Mouse (Mus musculus) ZHBTc4 (cell line): Measurements from ENCODE around the gene Ccdc153.

Source experiments
- DNase-seq: peaks from one replicate; pipeline ENCODE4 v3.0.0-alpha.2; 2011; ENCODE audit warnings: low read depth, low spot score

Ccdc153 gene

DNA sequence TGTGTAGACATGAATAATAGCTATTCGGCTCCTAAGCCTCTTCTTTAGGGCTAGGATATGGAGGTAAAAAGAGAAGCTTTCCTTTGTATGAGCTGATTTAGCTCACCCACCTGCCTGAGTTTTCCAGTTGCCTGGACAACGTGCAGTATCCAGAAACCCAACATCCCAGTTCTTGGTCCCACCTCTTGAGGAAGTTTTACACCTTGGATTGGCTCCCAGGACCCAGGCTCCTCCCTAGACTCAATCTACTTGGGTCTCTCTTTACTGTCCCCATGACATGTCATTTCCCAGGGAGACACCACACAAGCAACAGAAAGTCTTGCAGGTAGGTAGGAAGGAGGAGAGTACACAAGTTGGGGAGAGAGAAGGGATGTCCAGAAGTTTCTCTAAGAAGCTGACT is at the start of gene Ccdc153:
Gene Ccdc153 (plus strand): TSS at position 278 of the 400 bp plus-strand sequence.
- no peak for DNase-seq

DNA sequence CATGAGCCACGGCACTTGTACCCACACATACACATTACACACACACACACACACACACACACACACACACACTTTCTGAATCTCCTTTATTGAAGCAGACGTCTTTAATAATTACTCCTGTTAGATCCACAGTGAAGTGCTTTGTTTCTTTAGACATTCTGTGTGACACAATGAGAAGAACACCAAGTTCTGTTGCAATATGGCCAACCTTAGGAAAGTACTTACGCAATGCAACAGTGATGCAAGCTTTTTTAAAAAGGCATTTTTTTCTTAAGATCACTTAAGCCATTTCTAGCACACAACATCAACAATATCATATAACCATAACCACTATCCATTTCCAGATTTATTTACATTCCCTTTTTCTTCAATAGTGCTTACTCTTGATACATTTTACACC is 49.3 kb upstream of the Ccdc153 start:
- DNase-seq = no peak

DNA sequence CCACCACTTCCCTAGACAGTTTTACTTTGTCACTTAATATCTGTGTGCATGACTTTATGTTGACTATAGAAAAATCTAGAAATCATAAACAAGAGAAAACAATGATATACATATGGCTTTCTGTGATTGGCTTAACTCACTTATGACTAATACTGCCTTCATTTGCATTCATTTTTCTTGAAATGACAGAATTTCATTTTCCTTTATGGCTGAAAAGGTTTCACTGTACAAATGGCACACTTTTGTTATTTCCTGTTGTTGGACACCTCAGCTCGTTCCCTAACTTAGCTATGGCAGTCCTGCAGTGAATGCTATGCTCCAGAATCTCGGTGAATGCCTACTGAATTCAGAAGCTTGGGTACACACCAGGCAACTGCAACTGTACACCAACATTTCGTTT is 48.2 kb upstream of the Ccdc153 start:
- DNase-seq = no peak

DNA sequence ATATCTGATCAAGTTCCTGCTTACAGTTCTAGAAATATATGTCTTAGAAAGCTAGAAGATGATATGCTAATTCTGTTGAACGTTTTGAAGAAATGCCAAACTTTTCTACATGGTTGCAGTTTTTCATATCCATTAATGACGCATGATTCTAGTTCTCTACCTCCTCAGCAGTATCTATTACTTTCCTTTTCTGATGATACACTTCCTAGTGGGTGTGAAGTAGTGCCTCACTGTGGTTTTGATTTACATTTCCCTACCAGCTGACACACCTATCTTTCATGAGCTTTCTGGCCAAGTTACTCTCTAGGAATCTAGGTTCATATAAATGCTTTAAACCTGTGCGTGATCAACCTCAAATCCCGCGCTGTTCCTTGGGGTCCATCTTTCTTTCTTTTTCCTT is 47.7 kb upstream of the Ccdc153 start:
- no peak for DNase-seq

GRCm38 (mm10) chr9:44194000-44194399 is 46.5 kb upstream of the Ccdc153 start:
- DNase-seq = no peak

- DNase-seq = no peak
These were observed 44.1 kb upstream of the Ccdc153 start for GRCm38 (mm10) chr9:44196354-44196753.

GRCm38 (mm10) chr9:44199166-44199565 is 41.3 kb upstream of the Ccdc153 start:
- no peak for DNase-seq

GRCm38 (mm10) chr9:44199580-44199979 is 40.9 kb upstream of the Ccdc153 start:
- DNase-seq = no peak

GRCm38 (mm10) chr9:44200458-44200857 is 40.0 kb upstream of the Ccdc153 start:
- DNase-seq = no peak

DNA sequence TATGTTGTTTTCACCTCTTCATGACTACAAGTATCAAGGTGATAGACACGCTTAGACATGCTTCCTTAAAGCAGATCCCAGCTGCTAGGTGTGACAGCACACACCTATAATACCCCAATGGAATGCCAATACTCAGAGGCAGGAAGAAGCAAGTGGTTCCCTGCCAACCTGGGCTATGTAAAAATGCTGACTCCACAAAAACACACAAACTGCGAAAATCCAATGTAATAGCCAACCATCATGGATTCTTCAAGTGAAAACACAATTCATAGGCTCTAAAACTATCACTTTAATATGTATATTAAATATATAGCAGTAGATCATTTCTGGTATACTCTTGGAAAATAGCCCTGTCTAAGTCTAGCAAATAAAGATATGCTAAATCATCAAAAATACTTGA is 32.6 kb upstream of the Ccdc153 start:
- no peak for DNase-seq

DNA sequence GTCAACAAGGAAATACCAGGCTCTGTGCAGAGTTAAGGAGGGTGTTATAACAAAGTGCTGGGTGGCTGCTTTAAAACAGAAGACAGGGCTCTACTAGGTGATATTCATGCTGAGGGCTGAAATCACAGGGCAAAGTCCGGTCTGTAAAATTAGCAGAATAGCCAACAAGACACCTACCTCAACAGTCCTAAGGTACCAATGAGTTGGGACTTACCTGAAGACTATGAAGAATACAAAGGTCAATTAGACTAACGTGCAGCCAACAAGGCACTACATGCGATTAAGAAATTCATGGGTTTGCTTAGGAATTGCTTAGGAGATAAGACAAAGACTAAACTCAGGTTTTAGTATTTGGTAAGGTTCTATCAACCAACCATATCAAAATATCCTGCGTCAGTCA is 31.1 kb upstream of the Ccdc153 start:
- DNase-seq = no peak

- DNase-seq = no peak
These were observed 28.1 kb upstream of the Ccdc153 start for GRCm38 (mm10) chr9:44212406-44212805.

- DNase-seq = peak; percentile 24
These were observed 26.9 kb upstream of the Ccdc153 start for GRCm38 (mm10) chr9:44213538-44213937.

GRCm38 (mm10) chr9:44225993-44226392 is 14.5 kb upstream of the Ccdc153 start:
- DNase-seq = no peak

- no peak for DNase-seq
These were observed 8.9 kb upstream of the Ccdc153 start for GRCm38 (mm10) chr9:44231609-44232008.

DNA sequence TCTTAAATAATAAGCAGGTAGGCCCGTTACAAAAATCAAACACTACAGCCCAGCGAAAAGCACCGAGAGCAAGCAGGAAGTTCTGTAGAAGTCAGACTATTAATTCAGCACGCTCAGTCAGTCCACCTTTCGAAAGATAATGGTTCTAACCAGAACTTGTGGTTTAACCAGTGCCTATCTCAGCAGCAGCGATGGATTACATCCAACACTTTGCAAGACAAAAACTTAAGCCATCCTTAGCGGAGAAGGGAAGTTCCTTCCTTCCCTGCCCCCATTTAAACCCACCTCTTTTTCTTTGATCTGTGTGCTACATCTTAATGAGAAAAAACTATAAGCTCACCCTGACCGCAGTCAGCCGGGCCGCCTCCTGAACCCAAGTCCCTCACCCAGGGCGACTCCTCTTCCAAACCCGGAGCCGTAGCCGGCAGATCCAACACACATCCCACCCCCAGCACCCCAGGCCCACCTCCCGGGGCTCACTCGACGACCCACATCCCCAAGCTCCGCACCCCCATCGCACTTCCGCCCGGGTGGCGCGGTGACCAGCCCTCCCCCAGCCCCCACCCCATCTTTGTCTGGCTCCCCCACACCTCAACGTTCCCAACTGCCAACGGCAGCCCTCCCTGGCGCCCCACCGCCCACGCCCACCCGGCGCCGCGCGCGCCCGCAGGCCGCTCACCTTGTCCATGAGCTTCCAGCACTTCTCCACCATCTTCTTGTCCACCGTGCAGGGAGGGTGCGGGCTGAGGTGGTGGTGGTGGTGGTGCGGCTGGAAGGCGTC is 7.3 kb upstream of the Ccdc153 start:
- DNase-seq = peak; percentile 66

DNA sequence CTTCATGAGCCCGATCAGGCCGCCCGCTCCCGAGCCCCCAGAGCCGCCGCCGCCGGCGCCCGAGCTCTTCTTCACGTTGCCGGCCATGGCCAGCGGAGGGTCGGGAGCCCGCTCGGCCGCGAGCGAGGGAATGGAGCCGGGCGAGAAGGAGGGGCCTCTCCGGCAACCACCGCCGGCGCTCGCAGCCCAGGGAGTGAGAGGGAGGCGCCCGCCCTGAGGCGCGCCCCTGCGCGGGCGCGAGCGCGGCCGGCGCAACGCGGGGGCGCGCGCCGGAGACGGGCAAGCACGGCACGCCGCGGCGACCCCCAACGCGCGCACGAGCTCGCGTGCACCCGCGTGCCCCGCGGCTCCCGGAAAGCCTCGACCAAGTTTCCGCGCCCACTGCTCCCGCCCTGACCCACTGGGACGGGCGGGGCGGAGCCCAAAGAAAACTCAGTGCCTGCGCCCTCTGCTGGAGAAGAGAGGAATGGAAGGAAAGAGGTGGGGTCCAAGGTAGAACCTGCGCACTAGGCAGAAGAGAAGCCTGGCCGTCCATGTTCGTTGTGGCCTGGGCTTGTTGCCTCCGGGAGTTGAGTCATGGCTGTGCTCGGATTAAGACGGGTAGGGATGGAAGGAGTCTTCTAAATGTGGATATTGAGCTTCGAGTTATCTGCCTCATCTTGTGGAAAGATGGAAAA is 6.5 kb upstream of the Ccdc153 start, which contains the start of gene Cbl:
Gene Cbl (minus strand): TSS at position 248 of the 677 bp plus-strand sequence.
- peak; percentile 98 for DNase-seq

- peak; percentile 74 for DNase-seq
These were observed 5.7 kb upstream of the Ccdc153 start for GRCm38 (mm10) chr9:44234479-44235427.

GRCm38 (mm10) chr9:44236601-44237000 is 3.9 kb upstream of the Ccdc153 start:
- DNase-seq = no peak

- no peak for DNase-seq
These were observed 3.3 kb upstream of the Ccdc153 start for GRCm38 (mm10) chr9:44237128-44237527.

DNA sequence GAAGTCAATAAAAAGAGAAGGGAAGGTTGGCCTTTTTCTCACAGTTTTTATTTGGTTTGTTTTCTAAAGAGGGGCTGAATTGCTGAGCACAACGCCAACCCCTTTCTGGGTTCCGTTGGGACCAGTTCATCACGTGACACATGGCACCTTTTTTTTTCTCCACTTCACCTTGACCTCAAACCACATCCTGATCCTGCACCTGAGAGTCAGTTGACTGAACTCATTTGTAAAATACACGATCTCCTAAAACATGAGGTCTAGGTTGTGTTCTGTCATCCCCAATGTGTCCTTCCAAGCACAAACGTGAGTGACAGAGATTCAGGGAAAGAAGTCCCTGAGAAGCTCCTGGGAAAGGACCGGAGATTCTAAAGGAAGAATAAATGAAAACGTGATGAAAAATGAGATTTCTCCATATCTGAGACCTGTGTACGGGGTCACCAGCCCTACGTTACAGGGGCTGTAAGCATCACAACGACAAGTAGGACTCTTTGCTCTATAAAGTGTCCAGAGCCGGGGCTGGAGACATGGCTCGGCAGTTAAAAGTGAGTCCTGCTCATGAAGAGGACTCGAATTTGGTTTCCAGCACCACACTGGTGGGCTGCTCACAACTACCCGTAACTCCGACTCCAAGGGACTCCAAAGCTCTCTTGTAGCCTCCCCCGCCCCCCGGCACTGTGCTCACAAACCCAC is 1.8 kb upstream of the Ccdc153 start:
- DNase-seq = no peak
